Mouse (Mus musculus) pancreas, adult 10 weeks (tissue): ENCODE data around the gene Spock3. TPM values are rescaled to one million over a fixed set of nuclear protein-coding genes. Genes with fewer than 3 reads are reported as not detected.

Experiments used
- polyA plus RNA-seq: library from polyadenylated mRNA; stranded (reverse); fragments of 350-450 nt; fragmentation: Illumina TruSeq; extraction: RNeasy Lipid Tissue Mini Kit (QIAGEN cat#74804); gene quantifications from one replicate; pipeline ENCODE4 v1.2.3, GENCODE M21; 2015; ENCODE audit warnings: low read depth, low replicate concordance; ENCODE audit not compliant: insufficient read depth

Spock3 gene
- 1.4 TPM for polyA plus RNA-seq

GRCm38 (mm10) chr8:62950709-62951108, at the start of gene Spock3:
Gene Spock3, plus strand, starts transcription at chr8:62951009.

